Mouse (Mus musculus): ENCODE results near the gene Gon7.

Gon7 gene

GRCm38 (mm10) chr12:102742056-102742455 lies 15.5 kb downstream of the Gon7 start:
- no peak for DNase-seq (ENCODE audit: low spot score)

DNA sequence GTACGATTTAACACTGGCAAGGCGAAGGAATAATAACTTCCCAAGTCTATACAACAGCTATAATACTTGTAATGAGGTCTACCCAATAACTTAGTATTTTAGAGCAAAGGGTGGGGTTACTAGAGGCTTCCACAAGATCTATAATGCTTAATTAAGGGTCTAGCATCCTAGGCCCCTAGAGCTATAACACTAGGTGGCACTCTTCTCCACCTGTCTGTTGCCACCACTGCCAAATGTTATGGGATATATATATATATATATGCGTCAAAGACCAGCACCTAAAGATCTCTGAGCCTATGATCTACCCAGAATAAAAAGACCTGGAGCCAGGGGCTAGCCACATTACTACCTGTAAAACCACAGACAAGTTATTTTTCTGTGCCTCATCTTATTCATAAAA lies 17.3 kb downstream of the Gon7 start:
- DNase-seq (ENCODE audit: low spot score) = no peak

- no peak for DNase-seq (ENCODE audit: low spot score)
These were observed 18.5 kb downstream of the Gon7 start for GRCm38 (mm10) chr12:102739096-102739495.

DNA sequence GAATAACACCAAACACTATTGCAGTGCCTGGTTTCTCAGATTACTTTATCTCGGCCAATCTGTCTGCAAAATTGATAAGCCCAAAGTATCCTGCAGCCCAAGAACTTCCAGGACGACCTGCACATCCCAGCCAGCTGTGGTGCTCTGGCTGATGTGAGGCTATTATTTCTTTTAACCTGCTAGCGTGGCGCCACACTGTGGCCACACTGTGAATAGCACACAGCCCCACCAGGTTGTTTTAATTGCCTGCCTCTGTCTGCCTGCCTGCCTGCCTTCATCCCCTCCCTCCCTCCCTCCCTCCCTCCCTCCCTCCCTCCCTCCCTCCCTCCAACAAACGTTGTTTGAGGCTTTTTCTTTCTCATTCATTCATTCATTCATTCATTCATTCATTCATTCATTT lies 24.2 kb downstream of the Gon7 start:
- no peak for DNase-seq (ENCODE audit: low spot score)

GRCm38 (mm10) chr12:102730798-102731619 lies 26.6 kb downstream of the Gon7 start:
- DNase-seq (ENCODE audit: low spot score) = no peak

GRCm38 (mm10) chr12:102729855-102730797 lies 27.5 kb downstream of the Gon7 start:
- DNase-seq (ENCODE audit: low spot score) = no peak

DNA sequence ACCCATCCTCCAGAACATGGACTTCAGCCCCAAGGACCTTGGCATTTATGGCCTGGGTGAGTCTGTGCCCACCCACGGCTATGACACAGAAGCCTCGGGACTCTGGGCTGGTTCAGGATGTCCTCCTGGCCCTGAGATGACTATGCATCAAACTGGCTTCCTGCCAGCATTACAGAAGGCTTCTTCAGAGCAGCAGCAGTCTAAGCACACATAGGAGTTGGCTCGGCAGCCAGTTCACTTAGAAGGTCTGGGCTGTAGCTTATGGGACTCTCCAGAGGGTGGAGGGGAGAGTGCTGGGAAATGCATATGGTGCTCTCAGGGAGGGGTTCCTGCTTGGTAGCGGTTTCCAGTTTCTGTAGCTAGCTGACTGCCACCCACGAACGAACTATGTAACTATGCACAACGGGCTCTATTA lies 31.8 kb downstream of the Gon7 start:
- no peak for DNase-seq (ENCODE audit: low spot score)

GRCm38 (mm10) chr12:102725146-102725545 lies 32.5 kb downstream of the Gon7 start:
- DNase-seq (ENCODE audit: low spot score) = no peak

DNA sequence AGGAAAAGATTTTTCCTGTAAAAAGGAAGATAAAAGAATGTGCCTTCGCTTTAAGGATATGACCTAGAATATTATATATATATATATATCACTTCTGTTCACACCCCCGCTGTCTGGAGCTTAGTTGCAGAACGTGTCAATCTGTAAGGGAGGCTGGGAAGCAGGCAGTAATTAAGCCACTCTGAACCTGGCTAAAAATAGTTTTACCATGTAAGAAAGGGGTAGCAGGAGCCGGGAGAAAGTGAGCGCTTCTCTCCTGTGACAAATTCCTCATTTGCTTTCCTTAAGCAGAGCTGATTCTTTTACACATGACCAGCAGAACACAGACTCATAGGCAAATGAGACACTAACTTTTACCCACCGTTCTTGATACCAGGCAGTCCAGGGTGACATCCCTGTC lies 33.7 kb downstream of the Gon7 start:
- DNase-seq (ENCODE audit: low spot score) = no peak

DNA sequence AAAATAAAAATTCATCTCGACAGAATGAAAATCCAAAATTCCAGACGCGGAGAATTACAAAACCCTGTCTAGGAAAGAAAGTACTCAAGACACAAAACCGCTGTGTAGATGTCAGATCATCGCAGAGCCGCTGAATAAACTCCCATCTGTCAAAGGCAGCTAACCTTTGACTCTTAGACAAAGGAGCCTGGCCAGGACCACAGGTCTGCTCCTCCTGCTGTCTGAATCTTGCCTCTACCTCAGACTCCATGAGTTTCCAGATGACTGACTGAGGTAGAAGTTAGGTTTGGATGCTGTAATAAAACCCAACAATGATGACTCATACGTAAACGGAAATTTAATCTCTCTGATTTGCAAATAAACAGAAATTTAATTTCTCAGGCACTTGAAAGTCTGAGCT lies 34.6 kb downstream of the Gon7 start:
- DNase-seq (ENCODE audit: low spot score) = no peak

DNA sequence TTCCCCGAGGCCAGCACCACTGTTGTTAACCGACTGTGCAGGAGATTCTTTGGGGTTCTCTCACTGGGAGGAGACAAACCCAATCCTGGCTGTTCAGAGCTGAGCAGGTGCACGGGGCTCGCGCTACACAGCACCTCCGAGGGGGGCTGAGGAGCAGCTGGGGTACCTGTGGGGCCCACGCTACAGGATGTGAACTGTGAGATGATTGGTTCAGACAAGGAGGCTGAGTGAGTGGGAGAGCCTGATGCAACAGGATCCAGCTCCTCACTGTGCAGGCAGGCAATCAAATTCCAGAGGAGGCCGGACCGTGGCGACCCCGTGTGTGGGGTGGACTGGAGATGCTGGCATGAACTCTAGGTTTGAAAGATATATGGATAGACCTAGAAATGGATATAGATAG lies 35.2 kb downstream of the Gon7 start:
- DNase-seq (ENCODE audit: low spot score) = no peak

GRCm38 (mm10) chr12:102719552-102720315 lies 37.9 kb downstream of the Gon7 start:
- no peak for DNase-seq (ENCODE audit: low spot score)

GRCm38 (mm10) chr12:102714654-102715395 lies 42.8 kb downstream of the Gon7 start:
- DNase-seq (ENCODE audit: low spot score) = no peak

GRCm38 (mm10) chr12:102714116-102714515 lies 43.5 kb downstream of the Gon7 start:
- DNase-seq (ENCODE audit: low spot score) = no peak

DNA sequence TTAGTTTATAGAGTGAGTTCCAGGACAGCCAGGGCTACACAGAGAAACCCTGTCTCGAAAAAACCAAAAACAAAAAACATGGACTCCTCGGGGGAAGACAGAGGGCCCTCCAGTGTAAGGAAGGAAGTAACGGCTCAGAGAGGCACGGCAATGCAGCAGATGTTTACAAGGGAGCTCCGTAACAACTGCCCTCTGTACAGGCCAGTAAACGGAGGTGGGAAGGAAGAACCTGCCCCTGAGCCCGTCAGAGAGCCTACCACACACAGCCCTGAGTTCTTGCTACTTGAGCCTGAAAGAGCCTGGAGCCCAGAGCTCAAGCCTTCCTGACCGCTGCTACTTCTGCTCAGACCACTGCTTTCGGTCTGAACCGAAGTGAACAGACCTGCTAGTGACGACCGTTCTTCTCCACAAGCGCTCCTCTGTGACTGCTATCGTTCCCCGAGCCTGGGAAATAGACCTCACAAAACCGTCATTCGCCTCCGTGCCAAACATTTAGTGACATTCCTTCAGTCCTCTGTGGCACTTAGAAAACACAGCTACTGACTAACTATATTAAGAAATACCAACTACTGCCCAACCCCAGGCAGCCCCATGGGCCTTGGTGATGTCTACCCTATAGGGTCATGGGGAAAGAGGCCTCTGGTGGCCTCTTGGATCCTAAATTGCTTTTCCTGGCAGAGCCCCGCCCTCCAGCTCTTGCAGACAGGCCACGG lies 44.3 kb downstream of the Gon7 start:
- DNase-seq (ENCODE audit: low spot score) = no peak

- DNase-seq (ENCODE audit: low spot score) = no peak
These were observed 46.7 kb downstream of the Gon7 start for GRCm38 (mm10) chr12:102710851-102711375.

- no peak for DNase-seq (ENCODE audit: low spot score)
These were observed 47.7 kb downstream of the Gon7 start for GRCm38 (mm10) chr12:102709896-102710295.

- DNase-seq (ENCODE audit: low spot score) = no peak
These were observed 49.4 kb downstream of the Gon7 start for GRCm38 (mm10) chr12:102708220-102708619.

- DNase-seq (ENCODE audit: low spot score) = no peak
These were observed 50.7 kb downstream of the Gon7 start for GRCm38 (mm10) chr12:102706833-102707463.

All from ovary, postnatal 10 days (tissue).